Mouse (Mus musculus): Measurements from ENCODE around the gene Dag1.

The Dag1 gene

GRCm38 (mm10) chr9:108225166-108225565, 38.6 kb downstream of the Dag1 start:
- DNase-seq (ENCODE audit: low read depth) = no peak

- DNase-seq (ENCODE audit: low read depth) = no peak
Measured at GRCm38 (mm10) chr9:108223633-108224032, 40.1 kb downstream of the Dag1 start.

- DNase-seq (ENCODE audit: low read depth) = no peak
Measured at GRCm38 (mm10) chr9:108221566-108221965, 42.2 kb downstream of the Dag1 start.

GRCm38 (mm10) chr9:108220380-108220774, 43.4 kb downstream of the Dag1 start:
- DNase-seq (ENCODE audit: low read depth) = peak; percentile 55

- DNase-seq (ENCODE audit: low read depth) = no peak
Measured at GRCm38 (mm10) chr9:108219766-108220379, 43.9 kb downstream of the Dag1 start.

- DNase-seq (ENCODE audit: low read depth) = no peak
Measured at GRCm38 (mm10) chr9:108217936-108218543, 45.7 kb downstream of the Dag1 start.

- DNase-seq (ENCODE audit: low read depth) = no peak
Measured at GRCm38 (mm10) chr9:108217406-108217805, 46.4 kb downstream of the Dag1 start.

GRCm38 (mm10) chr9:108213105-108213504, 50.7 kb downstream of the Dag1 start:
- no peak for DNase-seq (ENCODE audit: low read depth)

- DNase-seq (ENCODE audit: low read depth) = no peak
Measured at GRCm38 (mm10) chr9:108212426-108212825, 51.3 kb downstream of the Dag1 start.

- no peak for DNase-seq (ENCODE audit: low read depth)
Measured at GRCm38 (mm10) chr9:108205571-108205901, 58.2 kb downstream of the Dag1 start.

GRCm38 (mm10) chr9:108204884-108205570, 58.7 kb downstream of the Dag1 start:
- no peak for DNase-seq (ENCODE audit: low read depth)

GRCm38 (mm10) chr9:108203015-108203414, 60.7 kb downstream of the Dag1 start:
- peak; percentile 91 for DNase-seq (ENCODE audit: low read depth)

GRCm38 (mm10) chr9:108202169-108202568, 61.6 kb downstream of the Dag1 start:
- DNase-seq (ENCODE audit: low read depth) = peak; percentile 75

- DNase-seq (ENCODE audit: low read depth) = peak; percentile 99
Measured at GRCm38 (mm10) chr9:108201160-108201559, 62.6 kb downstream of the Dag1 start.

GRCm38 (mm10) chr9:108198621-108199020, 65.1 kb downstream of the Dag1 start:
- DNase-seq (ENCODE audit: low read depth) = no peak

- no peak for DNase-seq (ENCODE audit: low read depth)
Measured at GRCm38 (mm10) chr9:108196920-108197677, 66.7 kb downstream of the Dag1 start.

- peak; percentile 48 for DNase-seq (ENCODE audit: low read depth)
Measured at GRCm38 (mm10) chr9:108196222-108196621, 67.5 kb downstream of the Dag1 start.

- no peak for DNase-seq (ENCODE audit: low read depth)
Measured at GRCm38 (mm10) chr9:108189787-108190679, 73.7 kb downstream of the Dag1 start, which contains the start of gene Bsn. Bsn (minus strand) TSS chr9:108190384.

GRCm38 (mm10) chr9:108189488-108189786, 74.3 kb downstream of the Dag1 start:
- DNase-seq (ENCODE audit: low read depth) = no peak

- no peak for DNase-seq (ENCODE audit: low read depth)
Measured at GRCm38 (mm10) chr9:108189023-108189422, 74.7 kb downstream of the Dag1 start.

GRCm38 (mm10) chr9:108188511-108188910, 75.2 kb downstream of the Dag1 start:
- DNase-seq (ENCODE audit: low read depth) = no peak

- no peak for DNase-seq (ENCODE audit: low read depth)
Measured at GRCm38 (mm10) chr9:108187616-108188015, 76.1 kb downstream of the Dag1 start.

Measured in 416B (cell line).